Mouse (Mus musculus) hindbrain, postnatal 0 days (tissue): ENCODE data around the gene Chst11. TPM values are rescaled to one million over a fixed set of nuclear protein-coding genes. Genes with fewer than 3 reads are reported as not detected.

Source experiments
- ATAC-seq: fragments of 200-750 bp; cut with Nextera tagmentation; 2 replicates; pipeline ENCODE4 v1.8.0; 2017; ENCODE audit warnings: mild to moderate bottlenecking, moderate TSS enrichment, moderate library complexity
- DNase-seq: peaks from one replicate; pipeline ENCODE4 v3.0.0-alpha.2; 2015; ENCODE audit warnings: low spot score
- H3K27ac ChIP-seq: fragments of 300-500 bp; sonication (generic); 2 replicates; pipeline ENCODE4 v1.5.1; 2014; ENCODE audit warnings: mild to moderate bottlenecking
- H3K27me3 ChIP-seq: fragments of 300-500 bp; sonication (generic); 2 replicates; pipeline ENCODE4 v1.6.1; 2014; ENCODE audit warnings: low read length, mixed read lengths; ENCODE audit not compliant: insufficient read depth
- H3K36me3 ChIP-seq: fragments of 300-500 bp; sonication (generic); 2 replicates; pipeline ENCODE4 v1.6.1; 2014; ENCODE audit warnings: low read length, mixed read lengths; ENCODE audit not compliant: insufficient read depth
- H3K4me1 ChIP-seq: fragments of 300-500 bp; sonication (generic); 2 replicates; pipeline ENCODE4 v1.6.1; 2014; ENCODE audit warnings: antibody characterized with exemption, low read length, mixed read lengths; ENCODE audit not compliant: insufficient read depth
- H3K4me2 ChIP-seq: fragments of 300-500 bp; sonication (generic); 2 replicates; pipeline ENCODE4 v1.6.1; 2014; ENCODE audit warnings: low read depth, mild to moderate bottlenecking, low read length, moderate library complexity, mixed read lengths
- H3K4me3 ChIP-seq: fragments of 300-500 bp; sonication (generic); 2 replicates; pipeline ENCODE4 v1.5.1; 2014; ENCODE audit warnings: low read length
- H3K9ac ChIP-seq: fragments of 300-500 bp; sonication (generic); replicated peaks from 2 replicates; pipeline ENCODE4 v1.6.1; 2014; ENCODE audit warnings: mild to moderate bottlenecking, low read length, moderate library complexity, mixed read lengths
- H3K9me3 ChIP-seq: fragments of 300-500 bp; sonication (generic); 2 replicates; pipeline ENCODE4 v1.6.1; 2016; ENCODE audit warnings: low read length, mixed read lengths
- CTCF ChIP-seq: IDR thresholded peaks from 2 replicates; pipeline ENCODE4 v1.5.1; 2016; ENCODE audit warnings: antibody characterized with exemption, control low read depth, low read depth
- WGBS: fragments of 180-500 bp; shearing (Covaris S2); extraction: QIAGEN DNeasy Blood & Tissue Kit; methylation state at CpG from one replicate; pipeline ENCODE4 v1.1.7; 2014; 5-methylcytosine and 5-hydroxymethylcytosine counted together
- polyA plus RNA-seq: library from polyadenylated mRNA; unstranded; fragments of >200 nt; fragmentation: Nextera tagmentation; extraction: Ambion mirVana; gene quantifications from 2 replicates; pipeline ENCODE4 v1.2.1, GENCODE M21; 2015
- total RNA-seq: library from RNA; depleted of rRNA; stranded (reverse); fragments of >200 nt; gene quantifications from 2 replicates; pipeline ENCODE4 v1.2.3, GENCODE M21; 2014

Chst11 gene
- total and polyA plus RNA-seq, 2 experiments from 2014 or later: 2.9 to 22.3 TPM

- DNase-seq (no peak), ATAC-seq (no peak)
- no peak overlapping the region for H3K4me3 ChIP-seq
- no peak overlapping the region for H3K27ac ChIP-seq
- no peak for TF ChIP-seq CTCF
- H3K9me3 ChIP-seq: no peaks in the 10 kb centered on the region
- H3K9ac ChIP-seq: no peak overlapping the region
- H3K4me1 ChIP-seq: 0 out of 2 replicates have a peak, but pooled peaks cover 2% of the 10 kb centered on the region
- 79% methylated on average over 8 of the region's 8 CpGs for WGBS
- no peak overlapping the region for H3K4me2 ChIP-seq
- no peaks in the 10 kb centered on the region for H3K36me3 ChIP-seq
- no peaks in the 10 kb centered on the region for H3K27me3 ChIP-seq
These were observed 83.2 kb downstream of the Chst11 start for GRCm38 (mm10) chr10:83068466-83068865.

- no peak for DNase-seq
- H3K9me3 ChIP-seq: no peaks in the 10 kb centered on the region
- no peak overlapping the region for H3K27ac ChIP-seq
- ATAC-seq: no peak
- H3K4me3 ChIP-seq: no peak overlapping the region
- no peak overlapping the region for H3K9ac ChIP-seq
- no peak overlapping the region for H3K4me2 ChIP-seq
- no peaks in the 10 kb centered on the region for H3K27me3 ChIP-seq
- WGBS: 24% methylated on average over 5 of the region's 5 CpGs
- 0 out of 2 replicates have a peak, but pooled peaks cover 2% of the 10 kb centered on the region for H3K4me1 ChIP-seq
- no peaks in the 10 kb centered on the region for H3K36me3 ChIP-seq
- TF ChIP-seq CTCF: no peak
These were observed 84.5 kb downstream of the Chst11 start for GRCm38 (mm10) chr10:83069791-83070190.

GRCm38 (mm10) chr10:83071785-83072580 is 86.7 kb downstream of the Chst11 start:
- no peak for TF ChIP-seq CTCF
- Histone ChIP-seq H3K9me3 (no peaks in the 10 kb centered on the region), H3K9ac (no peak overlapping the region), H3K27me3 (no peaks in the 10 kb centered on the region), H3K4me2 (no peak overlapping the region), H3K36me3 (no peaks in the 10 kb centered on the region), H3K4me1 (0 out of 2 replicates have a peak, but pooled peaks cover 2% of the 10 kb centered on the region), H3K27ac (no peak overlapping the region), H3K4me3 (no peak overlapping the region)
- 67% methylated on average over 19 of the region's 19 CpGs for WGBS
- no peak for DNase-seq
- no peak for ATAC-seq

- ATAC-seq: peak; percentile 55; the same call in 1 of the 2 replicates
- no peaks in the 10 kb centered on the region for H3K9me3 ChIP-seq
- TF ChIP-seq CTCF: no peak
- no peaks in the 10 kb centered on the region for H3K27me3 ChIP-seq
- no peaks in the 10 kb centered on the region for H3K36me3 ChIP-seq
- DNase-seq: no peak
- no peak overlapping the region for H3K4me2 ChIP-seq
- WGBS: 51% methylated on average over 7 of the region's 7 CpGs
- no peak overlapping the region for H3K4me3 ChIP-seq
- H3K27ac ChIP-seq: no peak overlapping the region
- H3K4me1 ChIP-seq: no peaks in the 10 kb centered on the region
- no peak overlapping the region for H3K9ac ChIP-seq
These were observed 87.8 kb downstream of the Chst11 start for GRCm38 (mm10) chr10:83073119-83073518.

- Histone ChIP-seq H3K4me3 (no peak overlapping the region), H3K4me2 (no peak overlapping the region), H3K4me1 (peaks cover 17% of the 10 kb centered on the region), H3K36me3 (no peaks in the 10 kb centered on the region), H3K9me3 (no peaks in the 10 kb centered on the region), H3K9ac (no peak overlapping the region), H3K27me3 (no peaks in the 10 kb centered on the region), H3K27ac (no peak overlapping the region)
- TF ChIP-seq CTCF: no peak
- ATAC-seq: no peak
- WGBS: 60% methylated on average over 7 of the region's 7 CpGs
- no peak for DNase-seq
These were observed 91.5 kb downstream of the Chst11 start for GRCm38 (mm10) chr10:83076816-83077215.

- DNase-seq (no peak), ATAC-seq (no peak)
- Histone ChIP-seq H3K4me1 (peaks cover 22% of the 10 kb centered on the region), H3K9me3 (no peaks in the 10 kb centered on the region), H3K27me3 (no peaks in the 10 kb centered on the region), H3K4me2 (no peak overlapping the region), H3K4me3 (no peak overlapping the region), H3K9ac (no peak overlapping the region), H3K36me3 (no peaks in the 10 kb centered on the region), H3K27ac (no peak overlapping the region)
- WGBS: 74% methylated on average over 8 of the region's 8 CpGs
- TF ChIP-seq CTCF: no peak
These were observed 93.4 kb downstream of the Chst11 start for GRCm38 (mm10) chr10:83078723-83079122.

- 74% methylated on average over 13 of the region's 13 CpGs for WGBS
- no peak for ATAC-seq
These were observed 94.5 kb downstream of the Chst11 start for GRCm38 (mm10) chr10:83079755-83080154.

More at GRCm38 (mm10) chr10:83079755-83080154, 94.5 kb downstream of the Chst11 start:
- Histone ChIP-seq H3K9ac (no peak overlapping the region), H3K4me2 (no peak overlapping the region), H3K27me3 (no peaks in the 10 kb centered on the region), H3K27ac (no peak overlapping the region), H3K4me3 (no peak overlapping the region), H3K36me3 (no peaks in the 10 kb centered on the region), H3K9me3 (no peaks in the 10 kb centered on the region), H3K4me1 (peaks cover 24% of the 10 kb centered on the region)
- no peak for TF ChIP-seq CTCF
- no peak for DNase-seq
